Mouse (Mus musculus) E14TG2a.4 (cell line): Measurements from ENCODE around the gene Trpm3.
A peak's percentile ranks its signal among the peaks of the same experiment; 100 is the strongest.

ENCODE experiments used
- H3K27me3 ChIP-seq: 2 replicates; pipeline ENCODE4 v1.6.1; 2014; ENCODE audit warnings: low read length, control low read depth; ENCODE audit not compliant: insufficient read depth
- H3K36me3 ChIP-seq: 2 replicates; pipeline ENCODE4 v1.6.1; 2014; ENCODE audit warnings: low read length, control low read depth; ENCODE audit not compliant: insufficient read depth
- H3K4me1 ChIP-seq: replicated peaks from 2 replicates; pipeline ENCODE4 v1.6.1; 2014; ENCODE audit warnings: low read depth, low read length, control low read depth
- H3K4me3 ChIP-seq: replicated peaks from 2 replicates; pipeline ENCODE4 v1.5.1; 2014; ENCODE audit warnings: mild to moderate bottlenecking, low read length
- H3K9me3 ChIP-seq: 2 replicates; pipeline ENCODE4 v1.6.1; 2014; ENCODE audit warnings: low read length, control low read depth
- CTCF ChIP-seq: conservative IDR thresholded peaks from 2 replicates; pipeline ENCODE4 v1.5.1; 2014; ENCODE audit warnings: low read length
- NANOG ChIP-seq: IDR thresholded peaks from 2 replicates; pipeline ENCODE4 v1.6.1; 2014; ENCODE audit warnings: borderline replicate concordance, low read length, mixed read lengths
- POU5F1 ChIP-seq: IDR thresholded peaks from 2 replicates; pipeline ENCODE4 v1.6.1; 2014; ENCODE audit warnings: low read length, borderline replicate concordance

The Trpm3 gene

DNA sequence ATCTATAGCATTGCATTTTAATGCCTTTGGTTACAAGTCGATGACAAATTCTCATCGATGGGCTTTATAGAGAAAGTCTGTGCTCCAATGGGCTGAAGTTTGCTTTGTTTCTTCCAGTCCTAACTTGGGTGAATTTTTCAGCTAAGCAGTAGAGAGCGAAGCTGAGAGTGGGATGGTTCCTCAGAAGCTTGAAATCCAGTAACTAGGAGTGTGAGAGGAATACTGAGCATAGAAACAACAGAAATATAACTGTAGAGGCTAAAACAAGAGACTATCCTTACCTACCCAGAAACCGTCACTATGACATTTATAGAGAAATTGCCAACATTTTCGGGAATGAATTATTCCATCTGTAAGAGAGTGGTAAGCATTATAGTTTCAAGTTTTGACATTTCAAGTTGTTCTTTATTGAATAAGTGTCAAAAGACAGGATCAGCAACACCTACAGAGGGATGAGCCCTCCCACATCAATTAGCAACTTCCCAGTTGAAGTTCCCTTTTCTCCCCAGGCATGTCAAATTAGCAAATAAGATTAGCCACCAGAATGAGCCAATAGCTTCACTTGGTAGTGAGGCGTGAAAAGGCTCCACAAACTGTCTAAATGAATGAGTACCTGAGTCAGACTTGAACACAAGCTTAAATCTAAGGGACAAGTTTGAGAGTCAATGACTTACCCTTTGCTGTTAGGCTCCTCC lies 339.6 kb downstream of the Trpm3 start:
- Histone ChIP-seq H3K9me3 (no peaks in the 10 kb centered on the region), H3K4me3 (no peak overlapping the region), H3K36me3 (no peaks in the 10 kb centered on the region), H3K4me1 (no peaks in the 10 kb centered on the region), H3K27me3 (no peaks in the 10 kb centered on the region)
- TF ChIP-seq NANOG = no peak
- no peak for TF ChIP-seq POU5F1
- TF ChIP-seq CTCF = no peak

DNA sequence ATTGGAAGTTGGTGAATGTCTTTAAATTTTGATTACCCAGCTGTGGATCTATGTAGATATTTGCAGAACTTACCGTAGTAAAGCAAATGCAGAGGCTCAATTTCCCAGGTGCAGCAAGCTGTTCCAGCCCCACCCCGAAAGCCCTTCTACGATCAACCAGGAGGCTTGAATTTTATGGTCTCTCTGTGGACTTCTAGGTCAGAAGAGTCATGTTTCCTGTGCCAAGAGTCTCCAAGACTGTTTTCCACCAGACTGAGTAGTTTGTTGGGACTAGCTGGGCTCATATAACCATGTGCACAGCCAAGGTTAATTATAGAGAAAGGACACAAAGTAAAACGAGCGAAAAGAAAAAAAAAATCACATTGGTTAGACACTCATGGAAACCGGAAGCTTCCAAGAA lies 364.6 kb downstream of the Trpm3 start:
- TF ChIP-seq POU5F1 = no peak
- no peak for TF ChIP-seq NANOG
- no peak for TF ChIP-seq CTCF
- no peaks in the 10 kb centered on the region for H3K9me3 ChIP-seq
- H3K4me3 ChIP-seq = no peak overlapping the region
- H3K27me3 ChIP-seq = no peaks in the 10 kb centered on the region
- no peaks in the 10 kb centered on the region for H3K36me3 ChIP-seq
- no peaks in the 10 kb centered on the region for H3K4me1 ChIP-seq

DNA sequence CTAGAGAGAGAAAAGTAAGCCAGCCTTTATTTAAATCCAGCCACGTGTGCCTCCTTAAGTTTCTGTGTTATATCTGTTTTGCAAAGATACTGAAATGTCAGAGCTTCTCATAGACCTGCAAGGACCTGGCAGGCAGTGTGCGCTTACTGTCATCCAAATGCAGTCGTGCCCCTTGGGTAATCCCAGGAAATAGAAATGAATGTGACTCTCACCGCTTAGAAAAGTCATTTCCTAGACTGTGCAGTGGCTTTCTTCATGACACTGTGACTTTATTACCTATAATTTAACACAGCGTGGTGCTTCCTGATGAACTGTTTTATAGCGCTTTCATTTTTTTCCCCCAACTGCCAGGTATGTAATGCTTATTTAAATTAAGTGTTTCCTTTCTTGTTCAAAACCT lies 379.7 kb downstream of the Trpm3 start:
- no peaks in the 10 kb centered on the region for H3K4me1 ChIP-seq
- no peaks in the 10 kb centered on the region for H3K27me3 ChIP-seq
- no peaks in the 10 kb centered on the region for H3K9me3 ChIP-seq
- no peak overlapping the region for H3K4me3 ChIP-seq
- no peaks in the 10 kb centered on the region for H3K36me3 ChIP-seq
- TF ChIP-seq CTCF = no peak
- no peak for TF ChIP-seq NANOG
- no peak for TF ChIP-seq POU5F1

DNA sequence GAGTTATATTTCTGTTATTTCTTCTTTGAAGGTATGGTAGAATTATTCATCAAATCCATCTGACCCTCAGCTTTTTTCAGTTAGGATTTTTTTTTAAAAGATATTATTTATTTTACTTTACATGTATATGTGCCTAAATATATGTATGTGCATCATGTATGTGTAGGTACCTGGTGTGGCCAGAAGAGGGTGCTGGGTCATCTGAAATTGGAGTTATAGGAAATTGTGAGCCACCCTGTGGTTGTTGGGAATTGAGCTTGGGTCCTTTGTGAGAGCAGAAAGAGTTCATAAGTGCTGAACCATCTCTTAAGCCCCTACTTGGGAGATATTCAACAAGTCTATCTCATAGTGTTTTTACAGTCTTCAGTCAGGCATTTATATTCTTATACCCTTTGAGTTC lies 389.1 kb downstream of the Trpm3 start:
- Histone ChIP-seq H3K9me3 (no peaks in the 10 kb centered on the region), H3K4me3 (no peak overlapping the region), H3K27me3 (no peaks in the 10 kb centered on the region), H3K36me3 (no peaks in the 10 kb centered on the region), H3K4me1 (peaks cover 11% of the 10 kb centered on the region; the same call in 1 of the 2 replicates)
- TF ChIP-seq NANOG = no peak
- peak; percentile 56 for TF ChIP-seq CTCF
- TF ChIP-seq POU5F1 = no peak

DNA sequence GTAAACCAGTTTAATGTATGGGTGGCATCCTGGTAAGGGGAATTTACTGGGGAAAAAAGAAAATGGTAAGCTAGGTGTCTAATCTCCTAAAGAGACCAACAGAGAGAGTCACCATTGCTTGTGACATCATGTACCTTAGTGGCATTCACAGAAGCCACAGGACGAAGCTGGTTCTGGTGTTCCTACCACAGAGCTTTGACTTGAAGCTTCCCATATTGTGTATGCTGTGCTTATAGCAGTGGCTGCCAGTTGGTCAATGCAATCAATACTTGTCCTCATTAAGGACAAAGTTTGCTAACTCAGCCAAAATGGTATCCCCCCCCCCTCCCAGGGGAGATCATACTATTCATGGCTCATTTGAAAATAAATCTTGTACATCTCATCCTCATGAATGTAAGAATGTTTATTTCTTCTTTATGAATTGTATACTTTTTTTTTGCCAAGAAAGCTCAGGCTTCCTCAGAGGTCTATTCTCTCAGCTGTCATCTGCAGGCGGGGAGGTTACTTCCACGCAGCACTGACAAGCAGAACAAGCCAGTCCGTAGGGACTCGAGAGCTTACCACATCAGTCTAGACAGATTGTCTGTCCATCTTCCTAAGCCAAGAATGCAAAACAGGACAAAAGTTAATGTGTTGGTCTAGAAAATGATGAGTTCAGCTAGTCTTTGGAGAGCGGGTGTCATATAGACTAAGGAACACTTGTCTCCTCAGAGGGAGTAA lies 404.3 kb downstream of the Trpm3 start:
- Histone ChIP-seq H3K27me3 (no peaks in the 10 kb centered on the region), H3K4me3 (no peak overlapping the region), H3K36me3 (no peaks in the 10 kb centered on the region), H3K4me1 (no peaks in the 10 kb centered on the region), H3K9me3 (no peaks in the 10 kb centered on the region)
- TF ChIP-seq POU5F1 (no peak), CTCF (no peak), NANOG (no peak)

DNA sequence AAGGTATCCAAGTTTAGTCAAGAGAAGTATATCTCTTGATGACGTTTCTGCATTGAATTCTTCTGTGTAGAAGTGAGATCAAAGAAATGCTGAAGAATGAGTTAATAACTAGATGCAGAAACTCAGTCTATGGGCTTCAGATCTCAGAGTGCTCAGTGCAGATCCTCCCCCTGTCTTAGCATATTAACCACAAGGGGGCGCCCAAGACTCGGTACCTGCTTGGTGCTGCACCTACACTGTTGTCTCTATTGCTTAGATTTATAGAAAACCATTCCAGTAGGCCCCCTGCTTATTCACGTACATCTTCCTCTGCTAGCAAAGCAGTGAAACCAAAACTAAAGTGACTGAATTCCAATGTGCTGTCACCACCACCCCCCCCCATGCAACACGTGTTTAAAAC lies 413.3 kb downstream of the Trpm3 start:
- Histone ChIP-seq H3K4me3 (no peak overlapping the region), H3K36me3 (no peaks in the 10 kb centered on the region), H3K9me3 (no peaks in the 10 kb centered on the region), H3K4me1 (peaks cover 29% of the 10 kb centered on the region), H3K27me3 (no peaks in the 10 kb centered on the region)
- TF ChIP-seq POU5F1 = no peak
- TF ChIP-seq CTCF = peak; percentile 70
- TF ChIP-seq NANOG = no peak

DNA sequence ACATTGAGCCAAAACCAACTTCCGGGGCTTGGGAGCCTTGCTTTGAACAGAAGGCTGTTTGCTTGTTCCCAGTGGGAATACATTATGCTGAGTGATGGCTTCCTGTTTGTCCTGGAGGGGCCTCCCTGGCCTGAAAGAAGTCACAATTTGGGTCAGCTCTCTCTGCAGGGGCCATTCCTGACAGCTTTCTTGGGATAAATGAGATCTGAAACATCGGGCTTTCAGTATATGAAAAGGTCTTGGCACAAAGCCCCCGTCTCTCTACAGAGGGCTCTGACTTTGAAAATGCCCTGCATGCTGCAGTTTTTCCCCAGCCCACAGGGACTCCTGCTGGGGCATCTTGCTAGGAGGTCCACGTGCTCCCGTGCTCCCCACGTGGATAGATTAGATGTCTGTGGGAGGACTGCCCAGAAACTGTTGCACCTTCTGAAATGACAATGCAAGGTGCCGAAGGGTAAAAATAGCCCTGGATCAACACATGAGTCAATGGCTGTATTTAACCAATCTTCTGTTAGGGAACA lies 415.6 kb downstream of the Trpm3 start:
- Histone ChIP-seq H3K4me3 (0 out of 2 replicates have a peak overlapping the region, but pooled peaks have one; percentile 3), H3K36me3 (no peaks in the 10 kb centered on the region), H3K4me1 (peaks cover 29% of the 10 kb centered on the region), H3K9me3 (no peaks in the 10 kb centered on the region), H3K27me3 (no peaks in the 10 kb centered on the region)
- TF ChIP-seq NANOG = peak; percentile 60; the same call in 1 of the 2 replicates
- no peak for TF ChIP-seq POU5F1

DNA sequence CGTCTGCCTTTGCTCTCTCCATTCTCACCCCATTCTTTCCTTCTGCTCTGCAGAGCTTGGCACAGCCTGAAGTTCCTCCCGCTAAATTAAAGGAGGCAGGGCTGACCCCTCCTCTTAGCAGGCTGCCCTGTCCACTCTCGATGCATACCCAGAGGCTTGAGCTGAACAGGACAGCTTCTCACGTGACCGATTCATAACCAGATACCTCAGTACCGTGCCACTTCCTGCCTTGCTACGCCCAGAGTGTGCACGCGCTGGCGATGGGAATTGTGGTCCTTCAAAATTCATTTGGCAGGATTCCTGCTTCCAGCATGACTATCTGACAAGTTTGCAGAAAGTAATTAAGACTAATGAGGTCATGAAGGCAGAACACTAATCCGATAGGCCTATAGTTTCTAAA lies 433.6 kb downstream of the Trpm3 start:
- no peak overlapping the region for H3K4me3 ChIP-seq
- TF ChIP-seq POU5F1 (no peak), CTCF (no peak), NANOG (no peak)
- no peaks in the 10 kb centered on the region for H3K36me3 ChIP-seq
- no peaks in the 10 kb centered on the region for H3K4me1 ChIP-seq
- no peaks in the 10 kb centered on the region for H3K27me3 ChIP-seq
- no peaks in the 10 kb centered on the region for H3K9me3 ChIP-seq
